Mouse (Mus musculus) embryo, embryonic 10 days (tissue): ENCODE measurements around the gene Fxyd2.

ENCODE experiments used
- DNase-seq: peaks from one replicate; pipeline ENCODE4 v3.0.0-alpha.2; 2015; ENCODE audit warnings: low spot score

Gene Fxyd2

GRCm38 (mm10) chr9:45391299-45391698, 8.2 kb upstream of the Fxyd2 start:
- no peak for DNase-seq

- no peak for DNase-seq
Observed at GRCm38 (mm10) chr9:45395218-45395617, 4.3 kb upstream of the Fxyd2 start.

GRCm38 (mm10) chr9:45395796-45396195, 3.7 kb upstream of the Fxyd2 start:
- DNase-seq = no peak

GRCm38 (mm10) chr9:45398336-45398735, 1.1 kb upstream of the Fxyd2 start:
- DNase-seq = no peak

GRCm38 (mm10) chr9:45401851-45402250, 2.4 kb downstream of the Fxyd2 start:
- DNase-seq = no peak

GRCm38 (mm10) chr9:45402957-45403356, 3.5 kb downstream of the Fxyd2 start:
- no peak for DNase-seq

GRCm38 (mm10) chr9:45405694-45406093, 6.2 kb downstream of the Fxyd2 start:
- DNase-seq = no peak

GRCm38 (mm10) chr9:45406808-45407207, 7.3 kb downstream of the Fxyd2 start:
- DNase-seq = no peak

- DNase-seq = peak; percentile 85
Observed at GRCm38 (mm10) chr9:45407706-45408675, 8.5 kb downstream of the Fxyd2 start.

GRCm38 (mm10) chr9:45410193-45410592, 10.7 kb downstream of the Fxyd2 start:
- no peak for DNase-seq

GRCm38 (mm10) chr9:45410614-45411013, 11.1 kb downstream of the Fxyd2 start:
- no peak for DNase-seq

GRCm38 (mm10) chr9:45411111-45411510, 11.6 kb downstream of the Fxyd2 start:
- no peak for DNase-seq

- DNase-seq = peak; percentile 73
Observed at GRCm38 (mm10) chr9:45411803-45412202, 12.3 kb downstream of the Fxyd2 start.

- peak; percentile 94 for DNase-seq
Observed at GRCm38 (mm10) chr9:45412287-45412686, 12.8 kb downstream of the Fxyd2 start.

GRCm38 (mm10) chr9:45412700-45413477, 13.4 kb downstream of the Fxyd2 start:
- no peak for DNase-seq

GRCm38 (mm10) chr9:45413478-45414140, 14.1 kb downstream of the Fxyd2 start:
- DNase-seq = peak; percentile 60

GRCm38 (mm10) chr9:45415912-45416311, 16.4 kb downstream of the Fxyd2 start:
- peak; percentile 56 for DNase-seq

GRCm38 (mm10) chr9:45417245-45417644, 17.8 kb downstream of the Fxyd2 start:
- DNase-seq = peak; percentile 45

GRCm38 (mm10) chr9:45418252-45418651, 18.8 kb downstream of the Fxyd2 start:
- DNase-seq = no peak

GRCm38 (mm10) chr9:45421209-45421608, 21.7 kb downstream of the Fxyd2 start:
- no peak for DNase-seq

- no peak for DNase-seq
Observed at GRCm38 (mm10) chr9:45422761-45423298, 23.4 kb downstream of the Fxyd2 start.

- no peak for DNase-seq
Observed at GRCm38 (mm10) chr9:45426456-45426855, 27.0 kb downstream of the Fxyd2 start, which contains the start of gene Dscaml1. Dscaml1 (plus strand) TSS chr9:45426628.
